Mouse (Mus musculus) NIH3T3 (cell line): ENCODE data around the gene Skor1.

Experiments
- DNase-seq: peaks from one replicate; pipeline ENCODE4 v3.0.0-alpha.2; 2012; ENCODE audit warnings: low read depth

The Skor1 gene

GRCm38 (mm10) chr9:63091101-63091921 is 57.5 kb downstream of the Skor1 start:
- DNase-seq, result no peak

GRCm38 (mm10) chr9:63089141-63089540 is 59.6 kb downstream of the Skor1 start:
- DNase-seq, result no peak
